Mouse (Mus musculus) embryo, embryonic 9.5 days (tissue): ENCODE measurements at regions not wholly inside any gene's neighbourhood (a gene's known extent, or its start where the extent isn't known, plus 50 kb on each side); places are given as distances from the start of the nearest gene placed in this dataset.
A peak's percentile ranks its signal among the peaks of the same experiment; 100 is the strongest.

Experiments used
- DNase-seq: peaks from one replicate; pipeline ENCODE4 v3.0.0-alpha.2; 2017; ENCODE audit errors: extremely low spot score

DNA sequence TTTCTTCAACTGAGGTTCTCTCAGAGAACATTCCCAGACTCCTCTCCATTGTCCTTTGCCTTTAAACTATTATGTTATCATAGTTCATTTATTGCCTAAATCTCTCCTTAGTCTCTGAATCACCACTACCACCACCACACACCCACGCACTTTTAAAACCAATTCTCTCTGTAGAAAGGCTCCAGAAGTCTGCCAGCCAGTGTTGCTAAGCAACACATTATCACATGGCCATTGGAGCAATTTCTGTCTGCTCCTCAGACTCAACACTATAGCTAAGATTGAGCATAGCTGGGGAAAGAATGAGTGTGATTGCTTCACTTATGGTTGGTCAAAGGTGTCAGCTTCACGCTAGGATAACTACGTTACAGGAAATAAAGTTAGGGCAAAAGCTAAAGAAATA is 59.3 kb downstream of the Trap1a start:
- no peak for DNase-seq

DNA sequence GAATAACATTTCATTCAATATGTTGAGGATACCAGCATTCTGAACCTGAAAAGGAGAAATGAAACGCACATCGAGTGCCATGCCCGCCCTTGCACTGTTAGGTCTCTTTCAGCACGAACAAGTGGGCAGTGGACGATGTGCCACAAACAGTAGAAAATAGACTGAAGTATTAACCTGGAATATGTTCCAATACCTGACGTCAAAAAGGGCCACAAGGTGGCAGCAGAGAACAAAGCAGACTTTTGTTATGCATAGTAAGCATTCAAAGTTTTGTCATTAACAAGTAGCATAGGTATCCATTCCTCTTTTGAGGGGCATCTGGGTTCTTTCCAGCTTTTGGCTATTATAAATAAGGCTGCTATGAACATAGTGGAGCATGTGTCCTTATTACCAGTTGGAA is 63.5 kb upstream of the D330045A20Rik start:
- peak; percentile 26 for DNase-seq

DNA sequence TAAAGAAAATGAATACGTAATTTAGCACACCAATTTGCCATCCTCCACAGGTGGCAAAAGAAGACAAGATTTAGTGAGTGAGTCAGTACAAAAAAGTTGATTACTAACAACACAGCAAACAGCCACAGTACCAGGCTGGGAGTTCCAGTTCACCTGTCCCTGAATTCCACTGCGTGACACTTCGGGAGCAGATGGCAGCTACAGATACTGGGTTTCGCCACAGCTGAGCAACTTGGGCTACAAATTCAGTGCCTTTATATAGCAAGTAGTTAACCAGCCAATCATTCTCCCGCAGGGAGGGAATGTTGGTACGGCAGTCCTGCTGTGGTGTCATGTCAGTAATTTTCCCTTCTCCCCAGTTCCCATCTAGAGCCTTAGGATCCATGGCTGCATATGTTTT is 60.3 kb upstream of the D330045A20Rik start:
- DNase-seq, result no peak

DNA sequence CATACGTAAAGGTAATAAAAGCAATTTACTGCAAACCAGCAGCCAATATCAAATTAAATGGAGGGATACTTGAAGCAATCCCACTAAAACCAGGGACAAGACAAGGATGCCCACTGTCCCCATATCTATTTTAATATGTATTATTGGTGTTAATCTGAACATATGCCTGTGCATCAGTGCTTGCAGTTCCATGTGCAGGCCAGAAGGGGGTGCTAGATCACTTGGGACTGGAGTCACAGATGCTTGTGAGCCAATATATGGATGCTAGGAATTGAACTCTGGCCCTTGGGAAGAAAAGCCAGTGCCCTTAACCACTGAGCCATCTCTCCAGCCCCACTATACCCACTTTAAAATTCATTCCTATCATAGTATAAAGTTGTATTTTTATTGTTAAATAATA is 55.9 kb upstream of the D330045A20Rik start:
- DNase-seq, result no peak
